In the genomic region with DNA sequence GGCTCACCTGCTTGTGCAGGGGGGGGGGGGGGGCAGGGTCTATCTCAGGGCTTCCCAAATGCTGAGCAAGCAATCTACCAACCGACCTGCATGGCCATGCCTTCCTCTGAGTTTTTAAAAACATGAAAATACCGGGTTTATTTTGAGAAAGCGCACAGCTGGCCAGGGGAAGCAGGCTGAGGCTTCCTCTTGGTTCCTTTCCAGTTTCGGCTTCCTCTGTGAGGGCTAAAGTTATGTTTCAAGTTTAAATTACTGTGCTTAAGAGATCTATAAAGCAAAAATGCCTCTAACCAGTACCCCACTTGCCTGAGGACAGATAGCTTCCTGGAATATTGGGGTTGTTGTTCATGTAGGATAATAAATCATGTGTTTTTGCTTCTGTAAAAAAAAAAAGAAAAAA, we compare ENCODE assay signal across 24 mouse cellular contexts. TPM values are rescaled to one million over a fixed set of nuclear protein-coding genes. Genes with fewer than 3 reads are reported as not detected.
DNase-seq lines count a peak whose midpoint lies in the region; ATAC-seq and TF ChIP-seq lines count a peak whose summit lies in the region.
"Had no signal": no experiment of that assay in that cellular context is flagged by ENCODE, and none has a peak within 500 bp of the region (broad histone marks: within the 10 kb centered on the region; RNA-seq: fewer than 3 reads in every experiment).

No protein-coding gene starts in this region.

- H3K4me2 ChIP-seq in heart, embryonic 11.5 days, result no peak overlapping the region
- no peak overlapping the region for H3K4me2 ChIP-seq in stomach, embryonic 15.5 days
- H3K4me2 ChIP-seq: embryonic facial prominence, embryonic 12.5 days; hindbrain, embryonic 12.5 days; midbrain, embryonic 15.5 days had no signal

- no peak for TF ChIP-seq CTCF in left cerebral cortex, adult 2 months (IDR thresholded peaks at IDR 0.05)

- 71% methylated on average over 4 of the region's 4 CpGs for WGBS in heart, embryonic 11.5 days (ENCODE audit: insufficient replicate concordance)
- WGBS in stomach, embryonic 15.5 days, result 36% methylated on average over 4 of the region's 4 CpGs

- H3K9me3 ChIP-seq in heart, embryonic 11.5 days (replicated peaks; ENCODE audit: control insufficient read depth, low read length), result no peaks in the 10 kb centered on the region
- no peaks in the 10 kb centered on the region for H3K9me3 ChIP-seq in stomach, embryonic 15.5 days
- H3K9me3 ChIP-seq: embryonic facial prominence, embryonic 12.5 days; hindbrain, embryonic 12.5 days; midbrain, embryonic 15.5 days had no signal

- H3K9ac ChIP-seq in heart, embryonic 11.5 days (ENCODE audit: low read depth, low read length), result no peak overlapping the region
- H3K9ac ChIP-seq in stomach, embryonic 15.5 days, result no peak overlapping the region
- H3K9ac ChIP-seq: embryonic facial prominence, embryonic 12.5 days; hindbrain, embryonic 12.5 days; liver, postnatal 0 days; midbrain, embryonic 15.5 days had no signal

- no peak for ATAC-seq in heart, embryonic 11.5 days (replicated peaks; ENCODE audit: insufficient number of reproducible peaks, low FRiP score, low TSS enrichment)
- peak; percentile 2; the same call in 1 of the 2 replicates for ATAC-seq in stomach, embryonic 15.5 days (ENCODE audit: insufficient read depth, low FRiP score, low read depth)
- ATAC-seq: forebrain, embryonic 14.5 days; inflammation-experienced regulatory T-cells, adult 6 months; liver, postnatal 0 days; midbrain, embryonic 15.5 days; Patski had no signal

- no peak overlapping the region for H3K27ac ChIP-seq in heart, embryonic 11.5 days (ENCODE audit: low read depth, low read length)
- H3K27ac ChIP-seq in left cerebral cortex, adult 2 months, result peak overlapping the region; percentile 59; the same call in 1 of the 2 replicates
- H3K27ac ChIP-seq in stomach, embryonic 15.5 days, result no peak overlapping the region
- H3K27ac ChIP-seq: embryonic facial prominence, embryonic 12.5 days; hindbrain, embryonic 12.5 days; midbrain, embryonic 15.5 days had no signal

- no peak overlapping the region for H3K4me3 ChIP-seq in heart, embryonic 11.5 days (ENCODE audit: low read depth, low read length)
- H3K4me3 ChIP-seq in left cerebral cortex, adult 2 months, result no peak overlapping the region
- no peak overlapping the region for H3K4me3 ChIP-seq in stomach, embryonic 15.5 days (replicated peaks)
- H3K4me3 ChIP-seq: embryonic facial prominence, embryonic 12.5 days; hindbrain, embryonic 12.5 days; midbrain, embryonic 15.5 days; myocyte had no signal

- no peaks in the 10 kb centered on the region for H3K36me3 ChIP-seq in heart, embryonic 11.5 days (ENCODE audit: control insufficient read depth, insufficient read depth, low read length)
- H3K36me3 ChIP-seq in stomach, embryonic 15.5 days, result no peaks in the 10 kb centered on the region
- H3K36me3 ChIP-seq: embryonic facial prominence, embryonic 12.5 days; hindbrain, embryonic 12.5 days; midbrain, embryonic 15.5 days had no signal

- H3K27me3 ChIP-seq in heart, embryonic 11.5 days (ENCODE audit: control insufficient read depth, insufficient read depth, low read length), result 0 out of 2 replicates have a peak, but pooled peaks cover 3% of the 10 kb centered on the region
- H3K27me3 ChIP-seq in stomach, embryonic 15.5 days (replicated peaks), result no peaks in the 10 kb centered on the region
- H3K27me3 ChIP-seq: embryonic facial prominence, embryonic 12.5 days; midbrain, embryonic 15.5 days; Patski had no signal

- H3K4me1 ChIP-seq in heart, embryonic 11.5 days (ENCODE audit: control insufficient read depth, insufficient read depth, low read length), result no peaks in the 10 kb centered on the region
- H3K4me1 ChIP-seq in stomach, embryonic 15.5 days, result no peaks in the 10 kb centered on the region
- H3K4me1 ChIP-seq: embryonic facial prominence, embryonic 12.5 days; hindbrain, embryonic 12.5 days; midbrain, embryonic 15.5 days had no signal

- intact Hi-C loops in left cerebral cortex, adult 2 months (cut with DNase I), result loop anchor here (5.0 kb wide), 1 partner anchor 234 kb away; no protein-coding TSS in a partner anchor
- intact Hi-C loops in left cerebral cortex, postnatal 36 days (cut with DNase I), result no loop called here

- peak; percentile 44 for DNase-seq in heart, adult 8-10 months (ENCODE audit: low spot score)
- DNase-seq in left cerebral cortex, adult 2 months (ENCODE audit: extremely low spot score in 1 of 2, low spot score in 2 of 2), result no peak
- DNase-seq in left cerebral cortex, postnatal 36 days (ENCODE audit: low spot score in 2 of 2), result no peak
- peak; percentile 74 for DNase-seq in brain, adult 2 months (ENCODE audit: low read depth, low spot score)
- no peak for DNase-seq in embryo, embryonic 11 days
- DNase-seq: adrenal gland, adult 8-10 months; cerebellum, adult 9-11 months; liver, postnatal 0 days; right cerebral cortex, postnatal 25 days had no signal

RNA-seq across cellular contexts. Expression of gene Pla2g2d, which starts 10.6 kb away (rescaled TPM):
- total RNA-seq in heart, adult 8-10 months (2022), result 1 to 10 TPM in 2 of 4 experiments, under 1 TPM in 1, not detected in 1; 0.44 to 1.9 (median 1.2) TPM
- polyA plus RNA-seq in heart, embryonic 11.5 days (2014; fragmentation: Nextera tagmentation; extraction: Ambion mirVana), result not detected in 2 replicates
- total RNA-seq in left cerebral cortex, adult 2 months (2021), result under 1 TPM; 0.42 to 0.97 TPM
- total RNA-seq in left cerebral cortex, postnatal 36 days (2021), result under 1 TPM; 0.52 to 0.68 TPM
- 0.62 and 1.1 TPM in 2 replicates for polyA plus RNA-seq in stomach, embryonic 15.5 days (2015; fragmentation: Nextera tagmentation; extraction: Ambion mirVana)
- total RNA-seq: ES-E14; granulocyte monocyte progenitor cell, adult 5-6 weeks; heart, postnatal 10 days; liver, adult 2 months; megakaryocyte-erythroid progenitor cell, adult 5-6 weeks had no signal
- polyA plus RNA-seq: liver, adult 2 months had no signal

RNA-seq across cellular contexts. Expression of gene Pla2g2f, which starts 28.7 kb away (rescaled TPM):
- total RNA-seq in heart, adult 8-10 months (2022), result under 1 TPM; 0.34 to 0.63 (median 0.55) TPM
- not detected in 2 replicates for polyA plus RNA-seq in heart, embryonic 11.5 days (2014; fragmentation: Nextera tagmentation; extraction: Ambion mirVana)
- not detected for total RNA-seq in left cerebral cortex, adult 2 months (2021)
- total RNA-seq in left cerebral cortex, postnatal 36 days (2021), result not detected
- polyA plus RNA-seq in stomach, embryonic 15.5 days (2015; fragmentation: Nextera tagmentation; extraction: Ambion mirVana), result 1.3 and 1.5 TPM in 2 replicates
- total RNA-seq: granulocyte monocyte progenitor cell, adult 5-6 weeks; liver, adult 2 months; megakaryocyte-erythroid progenitor cell, adult 5-6 weeks had no signal
- polyA plus RNA-seq: embryonic facial prominence, embryonic 12.5 days; forebrain, embryonic 14.5 days; hindbrain, embryonic 12.5 days; inflammation-experienced regulatory T-cells, adult 6 months; liver, adult 2 months; liver, postnatal 0 days; myocyte; neural tube, embryonic 14.5 days; Patski had no signal

RNA-seq across cellular contexts. Expression of gene Ubxn10, which starts 49.2 kb away (rescaled TPM):
- 1 to 10 TPM; 2.3 to 3.3 (median 2.8) TPM for total RNA-seq in heart, adult 8-10 months (2022)
- 1.2 and 1.3 TPM in 2 replicates for polyA plus RNA-seq in heart, embryonic 11.5 days (2014; fragmentation: Nextera tagmentation; extraction: Ambion mirVana)
- total RNA-seq in left cerebral cortex, adult 2 months (2021), result 1 to 10 TPM; 1.4 to 1.5 TPM
- total RNA-seq in left cerebral cortex, postnatal 36 days (2021), result 1 to 10 TPM; 1.3 to 1.5 TPM
- 1.3 and 1.6 TPM in 2 replicates for polyA plus RNA-seq in stomach, embryonic 15.5 days (2015; fragmentation: Nextera tagmentation; extraction: Ambion mirVana)
- total RNA-seq: granulocyte monocyte progenitor cell, adult 5-6 weeks; megakaryocyte-erythroid progenitor cell, adult 5-6 weeks had no signal
- polyA plus RNA-seq: inflammation-experienced regulatory T-cells, adult 6 months; myocyte; Patski had no signal

Comparison
In these comparisons a context has a peak if more than half of its experiments do, and no peak if none do; other contexts are left out.
1. DNase-seq: peak in heart, adult 8-10 months (single experiment) and brain, adult 2 months (single experiment); none in left cerebral cortex, adult 2 months (0 of 2), left cerebral cortex, postnatal 36 days (0 of 2) and embryo, embryonic 11 days (single experiment).